Mouse (Mus musculus) embryonic facial prominence, embryonic 12.5 days (tissue): ENCODE results near the gene Tbr1. TPM values are rescaled to one million over a fixed set of nuclear protein-coding genes. Genes with fewer than 3 reads are reported as not detected.

Source experiments
- ATAC-seq: fragments of 200-750 bp; cut with Nextera tagmentation; 2 replicates; pipeline ENCODE4 v1.8.0; 2017; ENCODE audit not compliant: insufficient number of reproducible peaks, insufficient read depth, low FRiP score, low TSS enrichment
- H3K27ac ChIP-seq: fragments of 300-500 bp; sonication (generic); 2 replicates; pipeline ENCODE4 v1.5.1; 2016; ENCODE audit warnings: mild to moderate bottlenecking
- H3K27me3 ChIP-seq: fragments of 300-500 bp; sonication (generic); 2 replicates; pipeline ENCODE4 v1.6.1; 2016; ENCODE audit warnings: mild to moderate bottlenecking, moderate library complexity
- H3K36me3 ChIP-seq: fragments of 300-500 bp; sonication (generic); 2 replicates; pipeline ENCODE4 v1.6.1; 2016; ENCODE audit warnings: mild to moderate bottlenecking
- H3K4me1 ChIP-seq: fragments of 300-500 bp; sonication (generic); 2 replicates; pipeline ENCODE4 v1.6.1; 2016
- H3K4me2 ChIP-seq: fragments of 300-500 bp; sonication (generic); replicated peaks from 2 replicates; pipeline ENCODE4 v1.6.1; 2016; ENCODE audit warnings: mild to moderate bottlenecking, moderate library complexity
- H3K4me3 ChIP-seq: fragments of 300-500 bp; sonication (generic); 2 replicates; pipeline ENCODE4 v1.5.1; 2016; ENCODE audit warnings: mild to moderate bottlenecking
- H3K9ac ChIP-seq: fragments of 300-500 bp; sonication (generic); 2 replicates; pipeline ENCODE4 v1.6.1; 2016; ENCODE audit warnings: mild to moderate bottlenecking, moderate library complexity
- H3K9me3 ChIP-seq: fragments of 300-500 bp; sonication (generic); 2 replicates; pipeline ENCODE4 v1.6.1; 2016; ENCODE audit warnings: mild to moderate bottlenecking, moderate library complexity
- WGBS: fragments of 180-500 bp; shearing (Covaris S2); methylation state at CpG from one replicate; pipeline ENCODE4 v1.1.7; 2016; 5-methylcytosine and 5-hydroxymethylcytosine counted together
- polyA plus RNA-seq: library from polyadenylated mRNA; unstranded; fragments of >200 nt; fragmentation: Nextera tagmentation; extraction: Ambion mirVana; gene quantifications from 2 replicates; pipeline ENCODE4 v1.2.1, GENCODE M21; 2016

The Tbr1 gene
- polyA plus RNA-seq = 0.26 and 2.2 TPM in 2 replicates

GRCm38 (mm10) chr2:61802656-61803251 is at the start of gene Tbr1:
Gene Tbr1, plus strand, starts transcription at chr2:61802930.
- H3K27ac ChIP-seq = no peak within 1 kb of the TSS
- H3K27me3 ChIP-seq = peaks cover 41% of the 10 kb centered on the region
- 2% methylated on average over 11 of the region's 11 CpGs for WGBS
- H3K9me3 ChIP-seq = no peaks in the 10 kb centered on the region
- no peaks in the 10 kb centered on the region for H3K36me3 ChIP-seq
- no peak within 1 kb of the TSS for H3K4me3 ChIP-seq
- H3K9ac ChIP-seq = no peak within 1 kb of the TSS
- no peak within 1 kb of the TSS for H3K4me2 ChIP-seq
- peak; percentile 47; the same call in 1 of the 2 replicates for ATAC-seq
- peaks cover 18% of the 10 kb centered on the region for H3K4me1 ChIP-seq

GRCm38 (mm10) chr2:61754989-61755388 is 47.7 kb upstream of the Tbr1 start:
- no peak overlapping the region for H3K9ac ChIP-seq
- no peaks in the 10 kb centered on the region for H3K4me1 ChIP-seq
- H3K36me3 ChIP-seq = no peaks in the 10 kb centered on the region
- no peak overlapping the region for H3K4me3 ChIP-seq
- no peaks in the 10 kb centered on the region for H3K9me3 ChIP-seq
- no peaks in the 10 kb centered on the region for H3K27me3 ChIP-seq
- no peak for ATAC-seq
- H3K27ac ChIP-seq = no peak overlapping the region
- H3K4me2 ChIP-seq = no peak overlapping the region

GRCm38 (mm10) chr2:61759234-61759855 is 43.4 kb upstream of the Tbr1 start:
- ATAC-seq = no peak
- no peak overlapping the region for H3K9ac ChIP-seq
- H3K27me3 ChIP-seq = no peaks in the 10 kb centered on the region
- H3K4me3 ChIP-seq = no peak overlapping the region
- H3K4me1 ChIP-seq = no peaks in the 10 kb centered on the region
- H3K4me2 ChIP-seq = no peak overlapping the region
- H3K9me3 ChIP-seq = no peaks in the 10 kb centered on the region
- WGBS = 86% methylated on average over 5 of the region's 5 CpGs
- H3K36me3 ChIP-seq = no peaks in the 10 kb centered on the region
- no peak overlapping the region for H3K27ac ChIP-seq

GRCm38 (mm10) chr2:61760044-61760443 is 42.7 kb upstream of the Tbr1 start:
- H3K27me3 ChIP-seq = no peaks in the 10 kb centered on the region
- 92% methylated on average over 3 of the region's 3 CpGs for WGBS
- no peaks in the 10 kb centered on the region for H3K9me3 ChIP-seq
- no peak overlapping the region for H3K9ac ChIP-seq
- no peak overlapping the region for H3K27ac ChIP-seq
- H3K4me2 ChIP-seq = no peak overlapping the region
- 0 out of 2 replicates have a peak, but pooled peaks cover 3% of the 10 kb centered on the region for H3K36me3 ChIP-seq
- no peak for ATAC-seq
- H3K4me3 ChIP-seq = no peak overlapping the region
- no peaks in the 10 kb centered on the region for H3K4me1 ChIP-seq

- H3K36me3 ChIP-seq = 0 out of 2 replicates have a peak, but pooled peaks cover 3% of the 10 kb centered on the region
- no peak overlapping the region for H3K4me3 ChIP-seq
- no peaks in the 10 kb centered on the region for H3K4me1 ChIP-seq
- H3K9ac ChIP-seq = no peak overlapping the region
- no peaks in the 10 kb centered on the region for H3K27me3 ChIP-seq
- no peak for ATAC-seq
- 78% methylated on average over 6 of the region's 6 CpGs for WGBS
- no peak overlapping the region for H3K4me2 ChIP-seq
- no peak overlapping the region for H3K27ac ChIP-seq
- no peaks in the 10 kb centered on the region for H3K9me3 ChIP-seq
These were observed 38.1 kb upstream of the Tbr1 start for GRCm38 (mm10) chr2:61764470-61765105.

- ATAC-seq = no peak
- WGBS = 74% methylated on average over 4 of the region's 4 CpGs
- no peaks in the 10 kb centered on the region for H3K4me1 ChIP-seq
- no peaks in the 10 kb centered on the region for H3K9me3 ChIP-seq
- H3K4me3 ChIP-seq = no peak overlapping the region
- no peak overlapping the region for H3K4me2 ChIP-seq
- 0 out of 2 replicates have a peak, but pooled peaks cover 3% of the 10 kb centered on the region for H3K36me3 ChIP-seq
- H3K27ac ChIP-seq = no peak overlapping the region
- H3K27me3 ChIP-seq = no peaks in the 10 kb centered on the region
- H3K9ac ChIP-seq = no peak overlapping the region
These were observed 37.2 kb upstream of the Tbr1 start for GRCm38 (mm10) chr2:61765526-61765925.

- Histone ChIP-seq H3K27ac (no peak overlapping the region), H3K27me3 (no peaks in the 10 kb centered on the region), H3K4me2 (no peak overlapping the region), H3K9ac (no peak overlapping the region), H3K4me3 (no peak overlapping the region), H3K4me1 (no peaks in the 10 kb centered on the region), H3K9me3 (no peaks in the 10 kb centered on the region), H3K36me3 (peaks cover 11% of the 10 kb centered on the region; the same call in 1 of the 2 replicates)
- ATAC-seq = no peak
These were observed 21.9 kb upstream of the Tbr1 start for GRCm38 (mm10) chr2:61780794-61781193.

GRCm38 (mm10) chr2:61794960-61795359 is 7.8 kb upstream of the Tbr1 start:
- H3K4me3 ChIP-seq = no peak overlapping the region
- H3K4me2 ChIP-seq = no peak overlapping the region
- H3K27ac ChIP-seq = no peak overlapping the region
- H3K9ac ChIP-seq = no peak overlapping the region
- H3K4me1 ChIP-seq = no peaks in the 10 kb centered on the region
- H3K36me3 ChIP-seq = no peaks in the 10 kb centered on the region
- ATAC-seq = no peak
- no peaks in the 10 kb centered on the region for H3K27me3 ChIP-seq
- WGBS = 84% methylated on average over 5 of the region's 5 CpGs
- no peaks in the 10 kb centered on the region for H3K9me3 ChIP-seq

- no peak for ATAC-seq
- H3K9me3 ChIP-seq = no peaks in the 10 kb centered on the region
- no peaks in the 10 kb centered on the region for H3K36me3 ChIP-seq
- H3K4me1 ChIP-seq = peaks cover 5% of the 10 kb centered on the region; the same call in 1 of the 2 replicates
- H3K27ac ChIP-seq = no peak overlapping the region
- H3K4me3 ChIP-seq = no peak overlapping the region
- no peak overlapping the region for H3K9ac ChIP-seq
- no peak overlapping the region for H3K4me2 ChIP-seq
- 95% methylated on average over 1 of the region's 1 CpGs for WGBS
- H3K27me3 ChIP-seq = peaks cover 15% of the 10 kb centered on the region
These were observed 4.7 kb upstream of the Tbr1 start for GRCm38 (mm10) chr2:61798048-61798447.

GRCm38 (mm10) chr2:61803443-61804367 is 975 bp downstream of the Tbr1 start:
- no peak for ATAC-seq
- Histone ChIP-seq H3K27ac (no peak overlapping the region), H3K4me1 (peaks cover 18% of the 10 kb centered on the region), H3K27me3 (peaks cover 43% of the 10 kb centered on the region), H3K36me3 (no peaks in the 10 kb centered on the region), H3K4me2 (no peak overlapping the region), H3K9me3 (no peaks in the 10 kb centered on the region), H3K4me3 (no peak overlapping the region), H3K9ac (no peak overlapping the region)
- 2% methylated on average over 29 of the region's 29 CpGs for WGBS

- H3K4me1 ChIP-seq = peaks cover 18% of the 10 kb centered on the region
- no peaks in the 10 kb centered on the region for H3K36me3 ChIP-seq
- H3K9me3 ChIP-seq = no peaks in the 10 kb centered on the region
- no peak overlapping the region for H3K9ac ChIP-seq
- 3% methylated on average over 10 of the region's 10 CpGs for WGBS
- no peak for ATAC-seq
- H3K27me3 ChIP-seq = peaks cover 50% of the 10 kb centered on the region
- no peak overlapping the region for H3K4me2 ChIP-seq
- H3K4me3 ChIP-seq = no peak overlapping the region
- H3K27ac ChIP-seq = no peak overlapping the region
These were observed 1.7 kb downstream of the Tbr1 start for GRCm38 (mm10) chr2:61804382-61804840.
